Mouse (Mus musculus) c-Kit-positive CD71-positive TER-119-positive erythroid progenitor cells, embryonic 14.5 days (primary cell): Measurements from ENCODE around the gene Cfap97.
"Not testable (repeated sequence)": the region's sequence is repeated elsewhere in the genome, so short reads cannot be mapped to it uniquely, and the experiment has no call there.

Experiments
- DNase-seq: peaks from one replicate; pipeline ENCODE4 v3.0.0-alpha.2; 2013; ENCODE audit warnings: low spot score

The Cfap97 gene

GRCm38 (mm10) chr8:46151202-46152062, at the start of gene Cfap97:
Gene Cfap97, plus strand, starts transcription at chr8:46151771.
- DNase-seq = no peak

- no peak for DNase-seq
These were observed 48.1 kb upstream of the Cfap97 start for GRCm38 (mm10) chr8:46103434-46103833.

- DNase-seq = no peak
These were observed 43.9 kb upstream of the Cfap97 start for GRCm38 (mm10) chr8:46107690-46108089.

- DNase-seq = not testable (repeated sequence)
These were observed 38.0 kb upstream of the Cfap97 start for GRCm38 (mm10) chr8:46113421-46114170.

GRCm38 (mm10) chr8:46117172-46117571, 34.4 kb upstream of the Cfap97 start:
- no peak for DNase-seq

- no peak for DNase-seq
These were observed 32.4 kb upstream of the Cfap97 start for GRCm38 (mm10) chr8:46119176-46119575.

GRCm38 (mm10) chr8:46122498-46122897, 29.1 kb upstream of the Cfap97 start:
- no peak for DNase-seq

GRCm38 (mm10) chr8:46130426-46130825, 21.1 kb upstream of the Cfap97 start:
- DNase-seq = no peak

GRCm38 (mm10) chr8:46135546-46135945, 16.0 kb upstream of the Cfap97 start:
- not testable (repeated sequence) for DNase-seq

GRCm38 (mm10) chr8:46137336-46137735, 14.2 kb upstream of the Cfap97 start:
- DNase-seq = no peak

GRCm38 (mm10) chr8:46137843-46138596, 13.6 kb upstream of the Cfap97 start:
- no peak for DNase-seq

- no peak for DNase-seq
These were observed 11.0 kb upstream of the Cfap97 start for GRCm38 (mm10) chr8:46140376-46141120.

- DNase-seq = no peak
These were observed 9.9 kb upstream of the Cfap97 start for GRCm38 (mm10) chr8:46141688-46142087.

- no peak for DNase-seq
These were observed 9.0 kb upstream of the Cfap97 start for GRCm38 (mm10) chr8:46142498-46143081.

- no peak for DNase-seq
These were observed 8.1 kb upstream of the Cfap97 start for GRCm38 (mm10) chr8:46143470-46143869.

GRCm38 (mm10) chr8:46143924-46144323, 7.6 kb upstream of the Cfap97 start:
- DNase-seq = no peak

- DNase-seq = no peak
These were observed 5.4 kb upstream of the Cfap97 start for GRCm38 (mm10) chr8:46146173-46146572.

- DNase-seq = no peak
These were observed 2.3 kb upstream of the Cfap97 start for GRCm38 (mm10) chr8:46149306-46149705.

- DNase-seq = no peak
These were observed 1.8 kb upstream of the Cfap97 start for GRCm38 (mm10) chr8:46149782-46150181.

GRCm38 (mm10) chr8:46152064-46153031, 777 bp downstream of the Cfap97 start, which contains the start of gene Snx25:
Gene Snx25, minus strand, starts transcription at chr8:46152159.
- DNase-seq = peak; percentile 78
